Mouse (Mus musculus): ENCODE results near the gene Clmp. TPM values are rescaled to one million over a fixed set of nuclear protein-coding genes. Genes with fewer than 3 reads are reported as not detected.

Clmp gene
- polyA plus RNA-seq (2014; fragmentation: Nextera tagmentation; extraction: Ambion mirVana) = 59.8 and 72.3 TPM in 2 replicates

- DNase-seq (ENCODE audit: low spot score) (peak; percentile 83), ATAC-seq (replicated peaks; ENCODE audit: insufficient number of reproducible peaks, low FRiP score, low TSS enrichment, low read depth) (peak; percentile 39)
- H3K27ac ChIP-seq (replicated peaks; ENCODE audit: low read depth, low read length) = peak within 1 kb of the TSS; percentile 99
- H3K9ac ChIP-seq (replicated peaks; ENCODE audit: low read length) = peak within 1 kb of the TSS; percentile 97
- no peaks in the 10 kb centered on the region for H3K9me3 ChIP-seq (replicated peaks; ENCODE audit: control insufficient read depth, low read length)
- H3K27me3 ChIP-seq (ENCODE audit: control insufficient read depth, insufficient read depth, low read length) = no peaks in the 10 kb centered on the region
- H3K4me3 ChIP-seq (ENCODE audit: low read depth, low read length) = peak within 1 kb of the TSS; percentile 84
- H3K4me2 ChIP-seq (ENCODE audit: low read depth, low read length) = peak within 1 kb of the TSS; percentile 81
- H3K4me1 ChIP-seq (ENCODE audit: control insufficient read depth, insufficient read depth, low read length) = no peaks in the 10 kb centered on the region; the same call in 1 of the 2 replicates
- WGBS = under 1% methylated on average over 46 of the region's 53 CpGs
- no peaks in the 10 kb centered on the region for H3K36me3 ChIP-seq (replicated peaks; ENCODE audit: control insufficient read depth, insufficient read depth, low read depth, low read length)
Observed at GRCm38 (mm10) chr9:40685801-40686420, at the start of gene Clmp. Gene Clmp, plus strand, starts transcription at chr9:40685962.

DNA sequence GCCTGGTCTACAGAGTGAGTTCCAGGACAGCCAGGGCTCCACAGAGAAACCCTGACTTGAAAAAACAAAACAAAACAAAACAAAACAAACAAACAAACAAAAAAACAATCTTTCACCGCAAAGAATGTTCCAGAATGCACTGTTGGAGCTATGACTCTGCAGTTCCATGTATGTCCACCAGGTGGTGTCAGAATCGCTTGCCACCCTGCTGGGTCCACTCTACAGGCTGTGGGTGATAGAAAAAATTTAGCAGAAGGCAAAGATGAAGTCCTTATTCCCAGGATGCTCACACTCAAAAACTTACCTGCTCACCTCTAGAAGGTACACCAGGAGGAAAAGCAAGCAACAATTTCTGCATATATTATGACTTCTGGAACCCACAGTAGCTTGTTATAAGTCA is 49.7 kb upstream of the Clmp start:
- no peaks in the 10 kb centered on the region for H3K4me1 ChIP-seq (ENCODE audit: control insufficient read depth, insufficient read depth, low read length)
- DNase-seq (ENCODE audit: low spot score) = peak; percentile 80
- H3K9ac ChIP-seq (replicated peaks; ENCODE audit: low read length) = no peak overlapping the region
- 20% methylated on average over 2 of the region's 2 CpGs for WGBS
- H3K4me2 ChIP-seq (ENCODE audit: low read depth, low read length) = no peak overlapping the region
- no peak overlapping the region for H3K4me3 ChIP-seq (ENCODE audit: low read depth, low read length)
- no peak overlapping the region for H3K27ac ChIP-seq (replicated peaks; ENCODE audit: low read depth, low read length)
- H3K27me3 ChIP-seq (ENCODE audit: control insufficient read depth, insufficient read depth, low read length) = no peaks in the 10 kb centered on the region
- H3K36me3 ChIP-seq (replicated peaks; ENCODE audit: control insufficient read depth, insufficient read depth, low read depth, low read length) = no peaks in the 10 kb centered on the region
- no peaks in the 10 kb centered on the region for H3K9me3 ChIP-seq (replicated peaks; ENCODE audit: control insufficient read depth, low read length)
- no peak for ATAC-seq (replicated peaks; ENCODE audit: insufficient number of reproducible peaks, low FRiP score, low TSS enrichment, low read depth)

- WGBS = 26% methylated on average over 8 of the region's 8 CpGs
- DNase-seq (ENCODE audit: low spot score) = no peak
- H3K9me3 ChIP-seq (replicated peaks; ENCODE audit: control insufficient read depth, low read length) = no peaks in the 10 kb centered on the region
Observed at GRCm38 (mm10) chr9:40637705-40638393, 47.9 kb upstream of the Clmp start.

GRCm38 (mm10) chr9:40638394-40639049 is 47.2 kb upstream of the Clmp start:
- Histone ChIP-seq H3K27ac (replicated peaks; ENCODE audit: low read depth, low read length) (no peak overlapping the region), H3K4me1 (ENCODE audit: control insufficient read depth, insufficient read depth, low read length) (no peaks in the 10 kb centered on the region), H3K9me3 (replicated peaks; ENCODE audit: control insufficient read depth, low read length) (no peaks in the 10 kb centered on the region), H3K4me3 (ENCODE audit: low read depth, low read length) (peak overlapping the region; percentile 28), H3K36me3 (replicated peaks; ENCODE audit: control insufficient read depth, insufficient read depth, low read depth, low read length) (no peaks in the 10 kb centered on the region), H3K4me2 (ENCODE audit: low read depth, low read length) (peak overlapping the region; percentile 44), H3K9ac (replicated peaks; ENCODE audit: low read length) (no peak overlapping the region), H3K27me3 (ENCODE audit: control insufficient read depth, insufficient read depth, low read length) (no peaks in the 10 kb centered on the region)
- ATAC-seq (replicated peaks; ENCODE audit: insufficient number of reproducible peaks, low FRiP score, low TSS enrichment, low read depth) (peak; percentile 88), DNase-seq (ENCODE audit: low spot score) (peak; percentile 58)
- 2% methylated on average over 14 of the region's 14 CpGs for WGBS

More at GRCm38 (mm10) chr9:40637705-40638393, 47.9 kb upstream of the Clmp start:
- Histone ChIP-seq H3K27me3 (ENCODE audit: control insufficient read depth, insufficient read depth, low read length) (no peaks in the 10 kb centered on the region), H3K4me3 (ENCODE audit: low read depth, low read length) (peak overlapping the region; percentile 28), H3K4me1 (ENCODE audit: control insufficient read depth, insufficient read depth, low read length) (no peaks in the 10 kb centered on the region), H3K36me3 (replicated peaks; ENCODE audit: control insufficient read depth, insufficient read depth, low read depth, low read length) (no peaks in the 10 kb centered on the region), H3K27ac (replicated peaks; ENCODE audit: low read depth, low read length) (no peak overlapping the region), H3K9ac (replicated peaks; ENCODE audit: low read length) (no peak overlapping the region), H3K4me2 (ENCODE audit: low read depth, low read length) (peak overlapping the region; percentile 44)
- ATAC-seq (replicated peaks; ENCODE audit: insufficient number of reproducible peaks, low FRiP score, low TSS enrichment, low read depth) = no peak

- Histone ChIP-seq H3K36me3 (replicated peaks; ENCODE audit: control insufficient read depth, insufficient read depth, low read depth, low read length) (no peaks in the 10 kb centered on the region), H3K4me1 (ENCODE audit: control insufficient read depth, insufficient read depth, low read length) (no peaks in the 10 kb centered on the region), H3K4me2 (ENCODE audit: low read depth, low read length) (no peak overlapping the region), H3K27ac (replicated peaks; ENCODE audit: low read depth, low read length) (no peak overlapping the region), H3K9me3 (replicated peaks; ENCODE audit: control insufficient read depth, low read length) (no peaks in the 10 kb centered on the region), H3K27me3 (ENCODE audit: control insufficient read depth, insufficient read depth, low read length) (no peaks in the 10 kb centered on the region), H3K4me3 (ENCODE audit: low read depth, low read length) (no peak overlapping the region), H3K9ac (replicated peaks; ENCODE audit: low read length) (no peak overlapping the region)
- WGBS = 84% methylated on average over 10 of the region's 10 CpGs
- DNase-seq (ENCODE audit: low spot score) (no peak), ATAC-seq (replicated peaks; ENCODE audit: insufficient number of reproducible peaks, low FRiP score, low TSS enrichment, low read depth) (no peak)
Observed at GRCm38 (mm10) chr9:40639536-40640187, 46.1 kb upstream of the Clmp start.

DNA sequence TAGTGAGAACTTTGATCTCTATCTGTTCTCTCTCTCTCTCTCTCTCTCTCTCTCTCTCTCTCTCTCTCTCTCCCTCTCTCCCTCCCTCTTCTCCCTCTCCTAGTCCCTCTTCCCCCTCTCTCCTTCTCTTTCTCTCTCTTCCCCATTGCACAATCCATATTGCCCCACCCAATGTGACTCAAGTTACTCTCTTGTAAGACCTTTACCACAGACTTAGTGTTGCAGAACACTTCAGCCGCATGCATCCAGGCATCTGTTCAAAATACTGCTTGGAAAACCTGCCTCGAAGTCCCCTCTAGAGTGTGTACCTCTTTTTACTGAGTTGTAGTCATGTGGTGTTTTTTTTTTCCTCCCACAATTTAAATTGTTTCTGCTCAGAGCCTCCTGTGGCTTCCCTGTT is 44.4 kb upstream of the Clmp start:
- 72% methylated on average over 2 of the region's 2 CpGs for WGBS
- Histone ChIP-seq H3K9ac (replicated peaks; ENCODE audit: low read length) (no peak overlapping the region), H3K4me1 (ENCODE audit: control insufficient read depth, insufficient read depth, low read length) (no peaks in the 10 kb centered on the region), H3K27me3 (ENCODE audit: control insufficient read depth, insufficient read depth, low read length) (no peaks in the 10 kb centered on the region), H3K27ac (replicated peaks; ENCODE audit: low read depth, low read length) (no peak overlapping the region), H3K36me3 (replicated peaks; ENCODE audit: control insufficient read depth, insufficient read depth, low read depth, low read length) (no peaks in the 10 kb centered on the region), H3K9me3 (replicated peaks; ENCODE audit: control insufficient read depth, low read length) (no peaks in the 10 kb centered on the region), H3K4me3 (ENCODE audit: low read depth, low read length) (no peak overlapping the region), H3K4me2 (ENCODE audit: low read depth, low read length) (no peak overlapping the region)
- DNase-seq (ENCODE audit: low spot score) (no peak), ATAC-seq (replicated peaks; ENCODE audit: insufficient number of reproducible peaks, low FRiP score, low TSS enrichment, low read depth) (no peak)

GRCm38 (mm10) chr9:40642470-40643220 is 43.1 kb upstream of the Clmp start:
- H3K4me1 ChIP-seq (ENCODE audit: control insufficient read depth, insufficient read depth, low read length) = no peaks in the 10 kb centered on the region
- no peak overlapping the region for H3K27ac ChIP-seq (replicated peaks; ENCODE audit: low read depth, low read length)
- DNase-seq (ENCODE audit: low spot score) = peak; percentile 14

More at GRCm38 (mm10) chr9:40642470-40643220, 43.1 kb upstream of the Clmp start:
- Histone ChIP-seq H3K4me3 (ENCODE audit: low read depth, low read length) (no peak overlapping the region), H3K4me2 (ENCODE audit: low read depth, low read length) (no peak overlapping the region), H3K36me3 (replicated peaks; ENCODE audit: control insufficient read depth, insufficient read depth, low read depth, low read length) (no peaks in the 10 kb centered on the region), H3K9ac (replicated peaks; ENCODE audit: low read length) (peak overlapping the region; percentile 5), H3K9me3 (replicated peaks; ENCODE audit: control insufficient read depth, low read length) (no peaks in the 10 kb centered on the region), H3K27me3 (ENCODE audit: control insufficient read depth, insufficient read depth, low read length) (no peaks in the 10 kb centered on the region)
- ATAC-seq (replicated peaks; ENCODE audit: insufficient number of reproducible peaks, low FRiP score, low TSS enrichment, low read depth) = no peak
- 14% methylated on average over 16 of the region's 16 CpGs for WGBS
